ENCODE assay signal across 15 mouse cellular contexts in the genomic region with DNA sequence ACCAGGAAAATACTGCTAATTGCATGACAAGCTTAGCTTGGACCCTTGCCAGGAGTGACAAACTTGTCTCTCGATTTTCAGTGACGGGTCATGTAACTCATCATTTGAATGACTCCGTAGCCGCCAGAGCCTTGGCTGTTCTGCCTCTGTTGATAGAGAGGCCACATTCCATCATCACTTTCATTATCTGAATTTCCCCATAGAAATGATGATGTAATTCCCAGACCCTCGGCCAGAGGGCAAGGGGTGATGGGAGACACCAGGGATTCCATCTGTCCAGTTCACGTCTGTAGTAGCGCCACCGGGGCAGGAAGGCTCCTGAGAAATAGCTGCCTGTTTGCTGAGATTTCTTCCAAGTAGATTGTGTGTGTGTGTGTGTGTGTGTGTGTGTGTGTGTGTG. TPM values are rescaled to one million over a fixed set of nuclear protein-coding genes. Genes with fewer than 3 reads are reported as not detected.
DNase-seq lines count a peak whose midpoint lies in the region; ATAC-seq and TF ChIP-seq lines count a peak whose summit lies in the region.
"Had no signal": no experiment of that assay in that cellular context is flagged by ENCODE, and none has a peak within 500 bp of the region (broad histone marks: within the 10 kb centered on the region; RNA-seq: fewer than 3 reads in every experiment).

No protein-coding gene starts in this region.

- H3K4me1 ChIP-seq in lung, embryonic 14.5 days (ENCODE audit: insufficient read depth), result peaks cover 23% of the 10 kb centered on the region
- H3K4me1 ChIP-seq in heart, embryonic 14.5 days (ENCODE audit: control insufficient read depth in 2 of 2, insufficient read depth in 2 of 2, low read length in 2 of 2), result peaks cover 41 to 44% of the 10 kb centered on the region in 2 experiments
- H3K4me1 ChIP-seq: limb, embryonic 15.5 days had no signal

- H3K4me2 ChIP-seq in lung, embryonic 14.5 days, result no peak overlapping the region
- peak overlapping the region; percentile 26; the same call in 1 of the 2 replicates for H3K4me2 ChIP-seq in heart, embryonic 14.5 days (ENCODE audit: low read length)
- H3K4me2 ChIP-seq: hindbrain, embryonic 12.5 days; limb, embryonic 15.5 days had no signal

- H3K9me3 ChIP-seq in lung, embryonic 14.5 days (ENCODE audit: low read depth, low read length), result no peaks in the 10 kb centered on the region
- H3K9me3 ChIP-seq in heart, embryonic 14.5 days (ENCODE audit: control insufficient read depth, low read length), result no peaks in the 10 kb centered on the region
- H3K9me3 ChIP-seq: hindbrain, embryonic 12.5 days; limb, embryonic 15.5 days had no signal

- peaks cover 26% of the 10 kb centered on the region; the same call in 1 of the 2 replicates for H3K36me3 ChIP-seq in lung, embryonic 14.5 days (ENCODE audit: insufficient read depth)
- H3K36me3 ChIP-seq in heart, embryonic 14.5 days (ENCODE audit: control insufficient read depth, insufficient read depth, low read length), result peaks cover 11% of the 10 kb centered on the region

- H3K27me3 ChIP-seq in lung, embryonic 14.5 days (ENCODE audit: insufficient read depth, low read length), result no peaks in the 10 kb centered on the region
- no peaks in the 10 kb centered on the region for H3K27me3 ChIP-seq in heart, embryonic 14.5 days (ENCODE audit: control insufficient read depth, insufficient read depth, low read length)
- H3K27me3 ChIP-seq: hindbrain, embryonic 12.5 days; limb, embryonic 15.5 days had no signal

- WGBS in lung, embryonic 14.5 days, result 41% methylated on average over 8 of the region's 8 CpGs
- WGBS in heart, embryonic 14.5 days, result 8% methylated on average over 8 of the region's 8 CpGs

- no peak overlapping the region for H3K9ac ChIP-seq in lung, embryonic 14.5 days
- no peak overlapping the region for H3K9ac ChIP-seq in heart, embryonic 14.5 days (ENCODE audit: low read length)
- H3K9ac ChIP-seq: hindbrain, embryonic 12.5 days; limb, embryonic 15.5 days had no signal

- H3K4me3 ChIP-seq in lung, embryonic 14.5 days (ENCODE audit: low read depth, low read length), result no peak overlapping the region
- H3K4me3 ChIP-seq in heart, embryonic 14.5 days (ENCODE audit: control insufficient read depth in 1 of 2, insufficient read depth in 1 of 2, low read depth in 1 of 2, low read length in 2 of 2), result no peak overlapping the region
- H3K4me3 ChIP-seq: hindbrain, embryonic 12.5 days; limb, embryonic 15.5 days had no signal

- ATAC-seq in lung, embryonic 14.5 days (ENCODE audit: insufficient read depth), result 0 out of 2 replicates have a peak, but pooled peaks have one; percentile 21
- ATAC-seq in heart, embryonic 14.5 days (ENCODE audit: insufficient number of reproducible peaks, insufficient read depth, low FRiP score, low read depth), result peak; percentile 63
- ATAC-seq: forebrain, embryonic 14.5 days; midbrain, embryonic 16.5 days had no signal

- no peak for TF ChIP-seq CTCF in lung, embryonic 14.5 days (IDR thresholded peaks at IDR 0.05; ENCODE audit: low read depth)

- peak; percentile 44 for DNase-seq in adrenal gland, postnatal 10 days
- DNase-seq in adrenal gland, postnatal 25 days, result no peak
- peak; percentile 85 for DNase-seq in lung, embryonic 14.5 days
- DNase-seq in lung, postnatal 36 days, result no peak
- DNase-seq in retina, embryonic 14.5 days (ENCODE audit: low spot score), result peak; percentile 27
- no peak for DNase-seq in layer of hippocampus, postnatal 10 days (ENCODE audit: low spot score in 2 of 2)
- no peak for DNase-seq in cerebellum, adult 11 months
- DNase-seq: cerebellum, adult 18-20 months; kidney, adult 18-20 months; thymus, postnatal 36 days had no signal

- H3K27ac ChIP-seq in lung, embryonic 14.5 days (ENCODE audit: low read depth), result peak overlapping the region; percentile 33; the same call in 1 of the 2 replicates
- H3K27ac ChIP-seq in heart, embryonic 14.5 days (replicated peaks in 1 of 2; ENCODE audit: control insufficient read depth in 1 of 2, insufficient read depth in 1 of 2, low read depth in 2 of 2, low read length in 2 of 2), result peak overlapping the region; percentile 49 to 59
- H3K27ac ChIP-seq: hindbrain, embryonic 12.5 days; limb, embryonic 15.5 days had no signal

RNA-seq across cellular contexts. Expression of gene Synm, which starts 40.7 kb away (rescaled TPM):
- total RNA-seq in adrenal gland, postnatal 10 days (2021), result 10 to 100 TPM in 1 of 2 experiments, 1 to 10 TPM in 1; 5.9 to 10.9 TPM
- 22.7 and 30.0 TPM in 2 replicates for total RNA-seq in adrenal gland, postnatal 25 days (2021)
- 4.8 and 5.6 TPM in 2 replicates for polyA plus RNA-seq in lung, embryonic 14.5 days (2014; fragmentation: Nextera tagmentation; extraction: Ambion mirVana)
- 2.3 and 2.5 TPM in 2 replicates for polyA plus RNA-seq in heart, embryonic 14.5 days (2014; fragmentation: Nextera tagmentation; extraction: Ambion mirVana)
- total RNA-seq in layer of hippocampus, postnatal 10 days (2021), result 10 to 100 TPM; 26.8 to 29.4 TPM

Comparison
In these comparisons a context has a peak if more than half of its experiments do, and no peak if none do; other contexts are left out.
1. DNase-seq: peak in adrenal gland, postnatal 10 days (single experiment), lung, embryonic 14.5 days (single experiment) and retina, embryonic 14.5 days (single experiment); none in adrenal gland, postnatal 25 days (single experiment), lung, postnatal 36 days (single experiment), layer of hippocampus, postnatal 10 days (0 of 2) and cerebellum, adult 11 months (single experiment).